Mouse (Mus musculus): Measurements from ENCODE around the gene Gimap8. TPM values are rescaled to one million over a fixed set of nuclear protein-coding genes. Genes with fewer than 3 reads are reported as not detected.

The Gimap8 gene
- 1.9 and 2.4 TPM in 2 replicates for polyA plus RNA-seq (2015; fragmentation: Nextera tagmentation; extraction: Ambion mirVana)

DNA sequence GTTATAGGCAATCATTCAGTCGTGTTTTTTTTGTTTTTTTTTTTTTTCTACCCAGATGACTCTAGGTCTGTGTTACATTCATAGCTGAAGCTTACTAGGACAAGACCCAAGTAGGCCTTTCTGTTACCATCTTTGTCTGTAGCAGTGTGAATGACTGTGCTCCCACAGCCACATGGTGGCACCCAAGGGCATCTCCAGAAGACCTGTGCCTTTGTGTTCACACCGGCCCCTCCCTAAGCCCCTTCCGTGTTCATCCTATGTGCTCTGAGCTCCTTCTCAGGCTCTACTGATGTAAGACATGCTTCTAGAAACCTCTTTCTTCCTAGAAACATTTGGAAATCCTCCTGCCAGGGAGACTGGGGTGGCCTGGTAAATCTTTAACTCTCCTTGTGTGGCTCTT, at the start of gene Gimap8:
TSS of gene Gimap8 (plus strand) at position 240 of the 400 bp plus-strand sequence.
- no peaks in the 10 kb centered on the region for H3K27me3 ChIP-seq (ENCODE audit: control insufficient read depth, insufficient read depth, low read length)
- no peak within 1 kb of the TSS for H3K9ac ChIP-seq (ENCODE audit: low read length)
- no peaks in the 10 kb centered on the region for H3K9me3 ChIP-seq (replicated peaks; ENCODE audit: control insufficient read depth, low read length)
- peak within 1 kb of the TSS; percentile 3; the same call in 1 of the 2 replicates for H3K4me2 ChIP-seq (ENCODE audit: low read depth, low read length)
- no peaks in the 10 kb centered on the region for H3K4me1 ChIP-seq (ENCODE audit: control insufficient read depth, insufficient read depth, low read length)
- H3K4me3 ChIP-seq (ENCODE audit: low read length) = 0 out of 2 replicates have a peak within 1 kb of the TSS, but pooled peaks have one; percentile 5
- WGBS = 30% methylated on average over 3 of the region's 3 CpGs
- H3K36me3 ChIP-seq (ENCODE audit: control insufficient read depth, insufficient read depth) = no peaks in the 10 kb centered on the region
- peak; percentile 73 for ATAC-seq (replicated peaks; ENCODE audit: extremely low read depth, insufficient read depth, low FRiP score)
- no peak within 1 kb of the TSS for H3K27ac ChIP-seq (ENCODE audit: low read length)

DNA sequence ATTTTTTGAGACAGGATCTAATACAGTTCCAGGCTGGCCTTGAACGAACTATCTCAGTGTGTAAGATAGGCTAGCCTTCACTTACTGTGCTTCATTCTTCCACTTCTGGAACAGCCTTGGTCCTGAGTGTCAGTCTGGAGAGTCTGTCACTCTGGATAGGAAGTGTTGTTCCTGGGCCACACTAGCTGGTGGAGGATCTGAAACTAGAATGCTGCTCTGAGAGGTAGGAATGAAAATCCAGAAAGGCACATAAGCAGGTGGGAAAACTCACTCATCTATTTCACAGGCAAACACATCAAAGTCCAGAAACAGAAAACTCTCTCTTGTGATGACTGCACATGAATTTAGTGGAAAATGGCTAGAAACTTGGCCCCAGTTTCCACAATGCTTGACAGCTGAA, 46.4 kb upstream of the Gimap8 start:
- ATAC-seq (replicated peaks; ENCODE audit: extremely low read depth, insufficient read depth, low FRiP score) = no peak

DNA sequence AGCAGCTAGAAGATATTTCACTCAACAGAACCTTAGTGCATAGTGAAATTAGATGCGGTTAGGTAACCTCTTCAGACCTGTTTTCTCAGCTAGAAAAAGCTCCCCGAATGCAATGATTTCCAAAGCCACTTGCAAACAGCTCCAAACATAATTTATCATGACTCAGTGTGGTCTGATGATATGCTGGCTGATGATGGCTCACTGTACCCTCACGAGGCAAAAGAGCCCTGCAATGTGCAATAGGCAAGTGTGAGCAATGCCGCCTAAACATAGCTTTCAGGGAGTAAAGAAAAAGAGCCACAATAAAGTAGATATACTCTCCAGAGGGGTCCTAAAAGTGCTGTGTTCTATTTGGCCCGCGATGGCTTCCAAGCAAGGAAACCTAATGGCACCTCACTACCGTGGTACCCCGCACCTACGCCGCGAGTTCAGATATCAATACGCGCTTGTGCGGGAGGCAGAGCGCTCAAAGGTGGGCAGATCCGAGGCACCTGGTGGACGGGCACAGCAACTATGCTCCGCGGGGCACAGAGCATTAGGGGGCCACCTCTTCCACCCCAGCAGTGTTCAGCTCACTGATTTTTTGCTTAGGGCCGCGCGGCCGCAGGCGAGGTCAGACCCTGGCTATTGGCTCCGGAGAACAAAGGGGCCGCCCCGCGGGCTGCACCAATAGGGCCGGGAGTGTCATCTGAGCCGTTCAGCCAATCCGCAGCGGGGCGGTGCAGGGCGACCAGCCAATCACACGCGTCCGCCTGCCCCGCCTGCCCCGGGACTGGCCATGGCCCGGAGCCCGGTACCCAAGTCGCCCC, 45.6 kb upstream of the Gimap8 start, which contains the start of gene Zfp775:
TSS of gene Zfp775 (plus strand) at position 793 of the 809 bp plus-strand sequence.
- Histone ChIP-seq H3K9me3 (replicated peaks; ENCODE audit: control insufficient read depth, low read length) (peaks cover 14% of the 10 kb centered on the region), H3K4me1 (ENCODE audit: control insufficient read depth, insufficient read depth, low read length) (peaks cover 10% of the 10 kb centered on the region), H3K36me3 (ENCODE audit: control insufficient read depth, insufficient read depth) (peaks cover 35% of the 10 kb centered on the region), H3K4me2 (ENCODE audit: low read depth, low read length) (peak within 1 kb of the TSS; percentile 89), H3K4me3 (ENCODE audit: low read length) (peak within 1 kb of the TSS; percentile 93), H3K27me3 (ENCODE audit: control insufficient read depth, insufficient read depth, low read length) (no peaks in the 10 kb centered on the region), H3K27ac (ENCODE audit: low read length) (peak within 1 kb of the TSS; percentile 89), H3K9ac (ENCODE audit: low read length) (peak within 1 kb of the TSS; percentile 93)
- peak; percentile 100 for ATAC-seq (replicated peaks; ENCODE audit: extremely low read depth, insufficient read depth, low FRiP score)
- WGBS = 5% methylated on average over 42 of the region's 42 CpGs

More for the DNA sequence above, 46.4 kb upstream of the Gimap8 start:
- Histone ChIP-seq H3K27ac (ENCODE audit: low read length) (no peak overlapping the region), H3K4me1 (ENCODE audit: control insufficient read depth, insufficient read depth, low read length) (peaks cover 10% of the 10 kb centered on the region), H3K9ac (ENCODE audit: low read length) (no peak overlapping the region), H3K36me3 (ENCODE audit: control insufficient read depth, insufficient read depth) (peaks cover 41% of the 10 kb centered on the region), H3K27me3 (ENCODE audit: control insufficient read depth, insufficient read depth, low read length) (no peaks in the 10 kb centered on the region), H3K9me3 (replicated peaks; ENCODE audit: control insufficient read depth, low read length) (peaks cover 19% of the 10 kb centered on the region), H3K4me2 (ENCODE audit: low read depth, low read length) (no peak overlapping the region), H3K4me3 (ENCODE audit: low read length) (no peak overlapping the region)
- 97% methylated on average over 1 of the region's 1 CpGs for WGBS

DNA sequence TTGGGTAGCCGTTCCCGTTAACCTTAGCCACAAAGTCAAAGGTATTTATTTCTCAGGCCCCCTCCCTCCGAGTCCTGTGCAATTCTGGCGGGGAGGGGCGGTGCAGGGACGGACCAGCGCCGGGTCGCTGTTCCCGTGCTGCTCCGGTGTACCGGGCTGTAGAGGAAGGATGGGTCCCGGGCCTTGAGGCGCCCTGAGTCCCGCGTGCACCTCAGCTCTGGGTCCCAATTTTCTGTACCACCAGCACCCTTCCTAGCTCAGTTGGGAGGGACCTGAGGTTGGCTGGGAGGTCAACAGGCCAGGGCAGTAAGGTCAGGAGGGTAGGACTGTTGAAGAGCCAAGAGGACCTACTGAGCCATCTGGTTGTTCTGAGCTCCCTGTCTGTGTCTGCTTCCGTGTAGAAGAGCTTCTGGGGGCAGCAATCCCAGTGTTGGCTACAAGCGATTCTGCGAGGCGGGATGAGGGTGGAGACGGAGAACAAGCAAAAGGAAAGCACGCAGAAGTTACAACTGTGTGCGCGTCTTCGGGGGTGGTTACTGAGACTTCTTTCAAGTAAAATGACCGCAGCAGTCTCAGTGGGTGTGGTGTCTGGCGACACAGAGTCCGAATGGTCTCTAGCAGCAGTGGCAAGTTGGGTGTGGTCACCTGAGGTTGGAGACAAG, 44.8 kb upstream of the Gimap8 start:
- Histone ChIP-seq H3K36me3 (ENCODE audit: control insufficient read depth, insufficient read depth) (peaks cover 28% of the 10 kb centered on the region), H3K9ac (ENCODE audit: low read length) (peak overlapping the region; percentile 93), H3K9me3 (replicated peaks; ENCODE audit: control insufficient read depth, low read length) (peaks cover 6% of the 10 kb centered on the region), H3K4me1 (ENCODE audit: control insufficient read depth, insufficient read depth, low read length) (peaks cover 10% of the 10 kb centered on the region), H3K27ac (ENCODE audit: low read length) (peak overlapping the region; percentile 89), H3K4me2 (ENCODE audit: low read depth, low read length) (peak overlapping the region; percentile 89), H3K4me3 (ENCODE audit: low read length) (peak overlapping the region; percentile 93), H3K27me3 (ENCODE audit: control insufficient read depth, insufficient read depth, low read length) (no peaks in the 10 kb centered on the region)
- under 1% methylated on average over 28 of the region's 28 CpGs for WGBS
- peak; percentile 69 for ATAC-seq (replicated peaks; ENCODE audit: extremely low read depth, insufficient read depth, low FRiP score)

DNA sequence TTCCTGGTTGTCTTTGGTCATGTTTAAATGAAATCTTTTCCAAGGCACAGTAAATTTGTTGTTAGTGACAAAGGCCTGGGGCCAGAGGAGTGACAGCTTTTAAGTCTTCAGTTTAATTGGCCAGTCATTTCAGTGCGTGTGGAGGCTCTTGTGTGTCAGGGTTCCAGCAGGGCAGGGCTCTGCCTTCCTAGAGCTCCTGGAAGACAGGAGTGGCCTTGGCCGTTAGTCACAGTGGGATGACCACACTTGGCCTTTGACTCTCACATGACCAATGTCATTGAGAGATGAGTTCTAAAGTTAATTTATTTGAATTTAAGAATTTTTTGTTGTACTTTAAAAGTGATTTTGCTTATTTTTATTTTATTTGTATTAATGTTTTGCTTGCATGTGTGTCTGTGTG, 38.9 kb upstream of the Gimap8 start:
- Histone ChIP-seq H3K27ac (ENCODE audit: low read length) (no peak overlapping the region), H3K9ac (ENCODE audit: low read length) (no peak overlapping the region), H3K4me2 (ENCODE audit: low read depth, low read length) (no peak overlapping the region), H3K9me3 (replicated peaks; ENCODE audit: control insufficient read depth, low read length) (no peaks in the 10 kb centered on the region), H3K27me3 (ENCODE audit: control insufficient read depth, insufficient read depth, low read length) (no peaks in the 10 kb centered on the region), H3K4me3 (ENCODE audit: low read length) (no peak overlapping the region), H3K36me3 (ENCODE audit: control insufficient read depth, insufficient read depth) (peaks cover under 1% of the 10 kb centered on the region; the same call in 1 of the 2 replicates), H3K4me1 (ENCODE audit: control insufficient read depth, insufficient read depth, low read length) (peaks cover 5% of the 10 kb centered on the region; the same call in 1 of the 2 replicates)
- no peak for ATAC-seq (replicated peaks; ENCODE audit: extremely low read depth, insufficient read depth, low FRiP score)
- WGBS = 78% methylated on average over 2 of the region's 2 CpGs

DNA sequence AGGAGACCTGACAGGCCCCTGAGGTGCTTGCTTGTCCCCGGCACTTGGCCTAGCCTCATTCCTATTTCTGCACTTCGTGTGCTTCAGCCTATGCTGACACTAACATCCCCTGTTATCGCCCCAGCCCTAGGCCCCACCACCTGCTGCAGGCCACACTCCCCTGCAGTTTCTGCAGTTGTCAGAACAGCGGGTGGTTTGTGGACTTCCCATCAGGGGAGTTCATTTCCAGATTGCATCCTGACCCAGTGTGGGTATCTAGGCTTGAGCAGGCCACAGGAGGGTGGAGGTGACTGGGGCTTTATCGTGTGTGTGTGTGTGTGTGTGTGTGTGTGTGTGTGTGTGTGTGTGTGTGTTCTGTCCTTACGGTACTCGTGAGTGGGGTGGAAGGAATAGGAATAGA, 37.5 kb upstream of the Gimap8 start:
- Histone ChIP-seq H3K4me1 (ENCODE audit: control insufficient read depth, insufficient read depth, low read length) (peaks cover 5% of the 10 kb centered on the region; the same call in 1 of the 2 replicates), H3K27ac (ENCODE audit: low read length) (no peak overlapping the region), H3K9ac (ENCODE audit: low read length) (0 out of 2 replicates have a peak overlapping the region, but pooled peaks have one; percentile 16), H3K36me3 (ENCODE audit: control insufficient read depth, insufficient read depth) (peaks cover 12% of the 10 kb centered on the region), H3K9me3 (replicated peaks; ENCODE audit: control insufficient read depth, low read length) (0 out of 2 replicates have a peak, but pooled peaks cover 3% of the 10 kb centered on the region), H3K27me3 (ENCODE audit: control insufficient read depth, insufficient read depth, low read length) (no peaks in the 10 kb centered on the region), H3K4me3 (ENCODE audit: low read length) (no peak overlapping the region), H3K4me2 (ENCODE audit: low read depth, low read length) (no peak overlapping the region)
- ATAC-seq (replicated peaks; ENCODE audit: extremely low read depth, insufficient read depth, low FRiP score) = no peak
- 41% methylated on average over 7 of the region's 7 CpGs for WGBS

DNA sequence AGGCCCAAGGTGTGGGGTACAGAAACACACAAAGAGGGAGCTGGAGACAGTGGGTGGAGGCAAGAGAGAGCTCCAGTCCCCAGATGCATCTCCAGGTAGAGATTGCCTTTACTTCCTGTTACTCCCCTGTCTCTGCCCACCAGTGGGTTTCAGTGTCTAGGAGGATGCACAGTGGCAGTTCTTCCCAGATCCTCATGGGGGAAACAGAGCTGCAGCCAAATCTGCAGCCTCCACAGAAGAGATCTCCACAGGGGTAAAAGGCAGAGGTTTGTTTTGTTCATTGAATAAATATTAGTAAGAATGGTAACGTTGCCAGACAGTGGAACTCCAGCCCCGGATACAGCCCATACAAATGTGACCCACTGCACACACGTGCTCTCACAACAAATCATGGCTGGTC, 36.4 kb upstream of the Gimap8 start:
- no peak overlapping the region for H3K4me2 ChIP-seq (ENCODE audit: low read depth, low read length)
- 0 out of 2 replicates have a peak, but pooled peaks cover 3% of the 10 kb centered on the region for H3K9me3 ChIP-seq (replicated peaks; ENCODE audit: control insufficient read depth, low read length)
- H3K4me3 ChIP-seq (ENCODE audit: low read length) = no peak overlapping the region
- H3K36me3 ChIP-seq (ENCODE audit: control insufficient read depth, insufficient read depth) = peaks cover 15% of the 10 kb centered on the region
- H3K27me3 ChIP-seq (ENCODE audit: control insufficient read depth, insufficient read depth, low read length) = no peaks in the 10 kb centered on the region
- H3K27ac ChIP-seq (ENCODE audit: low read length) = no peak overlapping the region
- peaks cover 5% of the 10 kb centered on the region; the same call in 1 of the 2 replicates for H3K4me1 ChIP-seq (ENCODE audit: control insufficient read depth, insufficient read depth, low read length)
- ATAC-seq (replicated peaks; ENCODE audit: extremely low read depth, insufficient read depth, low FRiP score) = no peak
- H3K9ac ChIP-seq (ENCODE audit: low read length) = no peak overlapping the region
- WGBS = 79% methylated on average over 3 of the region's 3 CpGs

DNA sequence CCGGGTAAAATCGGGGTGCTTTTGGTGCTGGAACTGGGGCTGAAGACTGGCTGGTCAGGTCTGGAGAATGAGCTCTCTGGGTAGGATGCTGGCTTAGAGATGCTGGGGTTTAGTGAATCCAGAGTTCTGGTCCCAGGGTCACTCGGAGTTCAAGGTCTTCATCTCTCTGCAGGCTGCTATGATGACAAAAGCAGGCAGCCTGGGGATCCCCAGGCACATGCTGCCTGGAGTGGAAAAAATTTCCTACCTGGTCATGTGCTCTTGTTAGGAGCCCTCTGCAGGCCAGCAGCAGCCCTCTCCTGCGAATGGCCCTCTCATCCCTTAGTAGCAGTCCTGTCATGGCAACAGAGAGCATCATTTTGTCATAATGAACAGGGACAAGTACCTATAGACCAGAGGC, 33.6 kb upstream of the Gimap8 start:
- WGBS = 76% methylated on average over 4 of the region's 4 CpGs
- no peak for ATAC-seq (replicated peaks; ENCODE audit: extremely low read depth, insufficient read depth, low FRiP score)
- Histone ChIP-seq H3K9ac (ENCODE audit: low read length) (no peak overlapping the region), H3K4me1 (ENCODE audit: control insufficient read depth, insufficient read depth, low read length) (peaks cover 5% of the 10 kb centered on the region; the same call in 1 of the 2 replicates), H3K9me3 (replicated peaks; ENCODE audit: control insufficient read depth, low read length) (0 out of 2 replicates have a peak, but pooled peaks cover 3% of the 10 kb centered on the region), H3K27me3 (ENCODE audit: control insufficient read depth, insufficient read depth, low read length) (no peaks in the 10 kb centered on the region), H3K4me2 (ENCODE audit: low read depth, low read length) (no peak overlapping the region), H3K4me3 (ENCODE audit: low read length) (no peak overlapping the region), H3K36me3 (ENCODE audit: control insufficient read depth, insufficient read depth) (peaks cover 21% of the 10 kb centered on the region), H3K27ac (ENCODE audit: low read length) (no peak overlapping the region)
